ENCODE assay signal across 8 mouse cellular contexts in genomic region chr6:90716066-90716704, GRCm38 (mm10).
A peak's percentile ranks its signal among the peaks of the same experiment; 100 is the strongest.
DNase-seq lines count a peak whose midpoint lies in the region; ATAC-seq and TF ChIP-seq lines count a peak whose summit lies in the region.

No protein-coding gene starts in this region.

- under 1% methylated on average over 49 of the region's 49 CpGs for WGBS in embryonic facial prominence, embryonic 15.5 days
- WGBS in heart, embryonic 14.5 days = under 1% methylated on average over 39 of the region's 49 CpGs
- WGBS in small intestine, adult 2 months = under 1% methylated on average over 48 of the region's 49 CpGs

- peak overlapping the region; percentile 92 for H3K27ac ChIP-seq in embryonic facial prominence, embryonic 15.5 days (replicated peaks)
- H3K27ac ChIP-seq in heart, embryonic 14.5 days (replicated peaks in 1 of 2; ENCODE audit: control insufficient read depth in 1 of 2, insufficient read depth in 1 of 2, low read depth in 2 of 2, low read length in 2 of 2) = peak overlapping the region; percentile 46 to 87
- H3K27ac ChIP-seq in small intestine, adult 2 months (ENCODE audit: insufficient read depth, low read depth, low read length) = peak overlapping the region; percentile 46; the same call in 1 of the 2 replicates

- peak; percentile 39 for DNase-seq in B cell, adult 2 months
- peak; percentile 96 for DNase-seq in ZHBTc4 (ENCODE audit: low read depth, low spot score)
- peak; percentile 97 for DNase-seq in kidney, postnatal 10 days

- TF ChIP-seq CTCF in small intestine, adult 2 months (IDR thresholded peaks at IDR 0.05; ENCODE audit: extremely low read depth, insufficient read length, insufficient replicate concordance, low read depth, low read length) = no peak

- H3K4me2 ChIP-seq in embryonic facial prominence, embryonic 15.5 days (replicated peaks) = peak overlapping the region; percentile 72
- H3K4me2 ChIP-seq in heart, embryonic 14.5 days (ENCODE audit: low read length) = peak overlapping the region; percentile 93

- peak; percentile 78 for ATAC-seq in embryonic facial prominence, embryonic 15.5 days (ENCODE audit: insufficient number of reproducible peaks, low FRiP score, low TSS enrichment, low read depth)
- peak; percentile 73 for ATAC-seq in heart, embryonic 14.5 days (ENCODE audit: insufficient number of reproducible peaks, insufficient read depth, low FRiP score, low read depth)
- ATAC-seq in megakaryocyte, adult 5-6 weeks (ENCODE audit: poor library complexity, severe bottlenecking) = peak; percentile 60
- no peak; the same call in 1 of the 2 replicates for ATAC-seq in monocyte, adult 5-6 weeks (replicated peaks; ENCODE audit: insufficient number of reproducible peaks, low FRiP score, low TSS enrichment, poor library complexity, severe bottlenecking)

- peak overlapping the region; percentile 64 for H3K9ac ChIP-seq in embryonic facial prominence, embryonic 15.5 days
- peak overlapping the region; percentile 94 for H3K9ac ChIP-seq in heart, embryonic 14.5 days (ENCODE audit: low read length)

- H3K4me1 ChIP-seq in embryonic facial prominence, embryonic 15.5 days = peaks cover 65% of the 10 kb centered on the region
- peaks cover 44 to 75% of the 10 kb centered on the region in 2 experiments for H3K4me1 ChIP-seq in heart, embryonic 14.5 days (ENCODE audit: control insufficient read depth in 2 of 2, insufficient read depth in 2 of 2, low read length in 2 of 2)
- peaks cover 29% of the 10 kb centered on the region for H3K4me1 ChIP-seq in small intestine, adult 2 months (ENCODE audit: control insufficient read depth, insufficient read depth, insufficient read length, low read length)

- TF ChIP-seq POLR2A in small intestine, adult 2 months (IDR thresholded peaks at IDR 0.05; ENCODE audit: low read depth, low read length) = peak; percentile 49; the same call in 1 of the 2 replicates

- no peaks in the 10 kb centered on the region for H3K9me3 ChIP-seq in embryonic facial prominence, embryonic 15.5 days (replicated peaks)
- no peaks in the 10 kb centered on the region for H3K9me3 ChIP-seq in heart, embryonic 14.5 days (ENCODE audit: control insufficient read depth, low read length)

- H3K27me3 ChIP-seq in embryonic facial prominence, embryonic 15.5 days = no peaks in the 10 kb centered on the region
- H3K27me3 ChIP-seq in heart, embryonic 14.5 days (ENCODE audit: control insufficient read depth, insufficient read depth, low read length) = no peaks in the 10 kb centered on the region
- no peaks in the 10 kb centered on the region for H3K27me3 ChIP-seq in small intestine, adult 2 months (ENCODE audit: control insufficient read depth, insufficient read depth, low read length)

- H3K36me3 ChIP-seq in embryonic facial prominence, embryonic 15.5 days = peaks cover 4% of the 10 kb centered on the region; the same call in 1 of the 2 replicates
- H3K36me3 ChIP-seq in heart, embryonic 14.5 days (ENCODE audit: control insufficient read depth, insufficient read depth, low read length) = peaks cover 7% of the 10 kb centered on the region; the same call in 1 of the 2 replicates
- H3K36me3 ChIP-seq in small intestine, adult 2 months (ENCODE audit: control insufficient read depth, insufficient read depth, low read length) = no peaks in the 10 kb centered on the region

- H3K4me3 ChIP-seq in embryonic facial prominence, embryonic 15.5 days (replicated peaks) = peak overlapping the region; percentile 84
- H3K4me3 ChIP-seq in heart, embryonic 14.5 days (ENCODE audit: control insufficient read depth in 1 of 2, insufficient read depth in 1 of 2, low read depth in 1 of 2, low read length in 2 of 2) = peak overlapping the region; percentile 78 to 81
- H3K4me3 ChIP-seq in small intestine, adult 2 months (ENCODE audit: low read depth, low read length) = peak overlapping the region; percentile 79

Comparison
In these comparisons a context has a peak if more than half of its experiments do, and no peak if none do; other contexts are left out.
1. DNase-seq: peak in every context shown above with its lines; median percentile 97 in kidney, postnatal 10 days; 96 in ZHBTc4; 39 in B cell, adult 2 months.